Mouse (Mus musculus): ENCODE measurements at regions not wholly inside any gene's neighbourhood (a gene's known extent, or its start where the extent isn't known, plus 50 kb on each side); places are given as distances from the start of the nearest gene placed in this dataset.
A peak's percentile ranks its signal among the peaks of the same experiment; 100 is the strongest.
"Not testable (repeated sequence)": the region's sequence is repeated elsewhere in the genome, so short reads cannot be mapped to it uniquely, and the experiment has no call there.

DNA sequence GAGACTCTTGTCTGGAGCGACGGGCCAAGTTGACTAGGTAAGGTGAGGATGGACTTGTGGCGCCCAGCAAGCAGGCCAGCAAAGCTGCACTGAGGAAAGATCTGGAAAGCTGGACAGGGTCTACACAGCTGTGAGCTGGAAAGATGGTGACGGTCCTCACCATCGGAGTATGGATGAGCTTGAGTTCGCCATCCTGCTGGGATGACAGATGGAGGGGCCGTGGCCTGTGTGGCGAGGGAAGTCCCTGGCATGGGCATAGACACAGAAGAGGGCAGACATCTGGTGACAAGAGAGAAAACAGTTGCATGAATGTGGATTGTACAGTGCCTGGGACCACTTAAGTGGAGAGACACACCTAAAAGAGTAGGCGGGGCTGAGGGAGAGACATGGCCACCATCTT, 57.6 kb downstream of the Tmem270 start:
- intact Hi-C loops (cut with DNase I) = no loop called here
- no peak for DNase-seq

DNA sequence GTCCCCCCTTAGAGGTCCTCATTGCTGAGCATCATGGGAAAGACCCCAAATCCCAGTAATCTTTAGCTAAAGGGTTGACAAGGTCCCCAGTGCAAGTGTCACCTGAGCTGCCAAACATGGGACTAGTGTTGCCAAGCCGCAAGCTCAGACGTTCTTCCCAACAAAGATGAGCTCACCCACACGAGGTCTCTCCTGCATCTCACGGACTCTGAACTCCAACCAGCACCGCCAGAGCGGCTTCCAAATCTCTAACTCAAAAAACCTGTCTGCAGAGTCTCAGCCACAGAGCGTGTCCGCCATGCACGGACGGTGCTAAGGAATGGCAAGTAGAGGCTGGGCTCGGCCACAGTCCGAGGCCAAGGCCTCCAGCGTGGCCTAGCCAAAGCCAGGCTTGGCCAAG, 58.0 kb downstream of the Tmem270 start:
- no peak for DNase-seq
- intact Hi-C loops (cut with DNase I) = no loop called here

DNA sequence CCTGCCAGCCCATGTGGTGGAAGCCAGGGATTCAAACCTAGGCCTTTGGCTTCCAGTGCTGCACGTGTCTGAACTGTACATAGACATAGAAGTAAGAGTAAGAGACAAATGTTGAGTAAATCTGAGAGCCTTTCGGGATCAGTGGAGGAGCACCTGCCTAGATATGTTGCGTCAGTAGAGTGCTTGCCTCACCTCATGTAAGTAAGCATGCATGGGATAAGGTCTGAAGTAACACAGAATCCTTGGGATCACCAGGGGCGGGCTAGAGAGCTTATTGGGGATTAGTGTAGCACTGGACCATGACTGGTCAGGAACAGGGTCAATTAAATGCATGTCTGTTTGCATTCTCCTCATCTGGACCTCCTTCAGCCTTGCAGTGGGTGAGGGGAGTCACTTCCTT, 61.1 kb downstream of the Tmem270 start:
- intact Hi-C loops (cut with DNase I) = no loop called here
- no peak for DNase-seq

DNA sequence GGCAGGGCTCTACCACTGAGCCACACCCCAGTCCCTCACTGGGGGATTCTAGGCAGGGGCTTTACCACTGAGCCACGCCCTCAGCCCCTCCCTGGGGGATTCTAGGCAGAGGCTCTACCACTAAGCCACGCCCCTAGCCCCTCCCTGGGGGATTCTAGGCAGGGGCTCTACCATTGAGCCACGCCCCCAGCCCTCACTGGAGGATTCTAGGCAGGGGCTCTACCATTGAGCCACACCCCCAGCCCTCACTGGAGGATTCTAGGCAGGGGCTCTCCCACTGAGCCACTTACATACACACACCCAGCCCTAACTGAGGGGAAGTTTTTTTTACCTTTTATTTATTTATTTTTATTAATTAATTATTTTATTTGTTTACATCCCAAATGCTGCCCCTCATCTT, 62.3 kb downstream of the Tmem270 start:
- intact Hi-C loops (cut with DNase I); DNase-seq: not testable (repeated sequence)

DNA sequence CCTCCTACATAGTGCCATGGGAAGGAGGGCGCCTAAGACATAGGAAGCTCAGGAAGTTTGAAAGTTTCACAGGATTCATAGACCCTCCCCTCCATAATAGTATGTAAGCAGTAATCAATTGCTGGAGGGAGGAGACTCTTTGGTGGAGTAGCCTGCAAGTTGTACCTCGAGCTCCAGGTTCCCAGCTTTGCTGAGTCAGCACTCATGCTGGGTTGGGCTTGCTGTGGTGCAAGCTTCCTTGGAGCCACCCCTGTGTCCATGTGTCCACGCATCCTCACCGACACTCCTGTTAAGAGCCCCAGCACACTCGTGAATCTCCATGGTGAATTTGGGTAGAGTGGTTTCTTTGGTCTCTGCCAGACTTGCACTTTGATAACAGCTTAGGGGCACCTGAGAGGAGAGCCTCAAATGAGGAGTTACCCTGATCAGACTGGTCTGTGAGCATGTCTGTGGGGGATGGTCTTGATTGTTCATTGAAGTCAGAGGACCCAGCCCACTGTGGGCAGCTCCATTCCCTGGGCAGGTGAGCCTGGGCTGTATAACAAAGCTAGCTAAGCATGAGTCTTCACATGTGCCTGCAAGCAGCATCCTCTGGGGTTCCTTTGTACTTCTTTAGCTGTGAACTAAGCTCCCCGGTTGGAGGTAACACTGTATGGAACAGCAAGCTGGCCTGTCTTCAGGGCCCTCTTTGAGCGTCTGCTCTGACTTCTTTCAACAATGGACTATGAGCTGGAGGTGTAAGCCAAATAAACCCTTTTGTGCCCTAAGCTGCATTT, 65.1 kb downstream of the Tmem270 start:
- intact Hi-C loops (cut with DNase I) = no loop called here

DNA sequence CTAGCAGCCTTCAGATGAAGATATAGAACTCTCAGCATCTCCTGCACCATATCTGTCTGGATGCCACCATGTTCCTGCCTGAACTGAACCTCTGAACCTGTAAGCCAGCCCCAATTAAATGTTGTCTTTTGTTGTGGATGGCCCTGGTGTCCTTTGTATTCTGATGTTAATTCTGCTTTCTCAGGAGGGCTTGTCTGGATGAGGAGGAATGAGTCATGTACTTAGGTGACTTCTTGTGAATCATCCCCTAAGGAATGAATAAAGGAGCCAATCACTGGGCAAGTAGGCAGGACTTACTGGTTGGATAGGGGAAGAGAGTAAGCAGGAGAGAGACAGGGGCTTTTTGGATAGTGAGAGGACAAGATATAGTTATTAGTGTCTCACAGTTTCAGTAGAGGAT, 70.0 kb downstream of the Tmem270 start:
- no peak for DNase-seq
- intact Hi-C loops (cut with DNase I) = no loop called here

More for the DNA sequence above, 65.1 kb downstream of the Tmem270 start:
- no peak for DNase-seq

DNA sequence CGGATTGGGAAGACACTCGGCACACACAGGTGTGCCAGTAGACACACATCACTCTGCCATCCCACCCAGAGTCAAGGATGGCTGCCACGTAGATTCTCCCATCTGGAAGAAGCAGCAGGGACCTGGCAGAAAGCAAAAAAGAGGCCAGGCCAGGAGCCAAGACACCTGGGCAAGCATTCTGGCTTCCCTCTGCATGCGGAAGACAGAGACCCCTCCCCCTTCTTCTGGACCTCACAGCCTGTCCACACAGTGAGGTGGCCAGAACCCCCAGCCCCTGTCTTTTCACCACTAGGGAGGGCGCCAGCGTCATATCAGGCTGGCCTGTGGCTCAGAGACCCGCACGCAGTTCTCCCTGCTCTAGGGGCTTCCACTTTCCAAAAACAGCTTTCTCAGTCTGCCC, 73.6 kb downstream of the Tmem270 start:
- intact Hi-C loops (cut with DNase I) = no loop called here
- DNase-seq = no peak

DNA sequence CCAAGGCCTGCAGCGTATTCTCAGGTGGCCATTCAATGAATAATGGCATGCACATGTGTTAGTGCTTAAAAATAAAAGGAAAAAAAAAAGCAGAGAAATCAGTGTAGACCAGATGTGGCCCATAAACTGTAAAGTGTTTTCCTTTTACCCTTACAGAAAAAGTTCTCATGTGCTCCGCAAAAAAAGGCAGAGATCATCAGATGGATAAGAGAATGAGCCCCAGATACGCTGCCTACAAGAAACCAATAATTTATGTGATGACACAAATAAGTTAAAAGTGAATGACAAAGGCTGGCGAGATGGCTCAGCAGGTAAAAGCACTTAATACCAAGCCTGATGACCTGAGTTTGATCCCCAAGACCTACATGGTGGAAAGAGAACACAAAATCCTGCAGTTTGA, 70.5 kb upstream of the Eln start:
- no peak for DNase-seq
- intact Hi-C loops (cut with DNase I) = no loop called here

DNA sequence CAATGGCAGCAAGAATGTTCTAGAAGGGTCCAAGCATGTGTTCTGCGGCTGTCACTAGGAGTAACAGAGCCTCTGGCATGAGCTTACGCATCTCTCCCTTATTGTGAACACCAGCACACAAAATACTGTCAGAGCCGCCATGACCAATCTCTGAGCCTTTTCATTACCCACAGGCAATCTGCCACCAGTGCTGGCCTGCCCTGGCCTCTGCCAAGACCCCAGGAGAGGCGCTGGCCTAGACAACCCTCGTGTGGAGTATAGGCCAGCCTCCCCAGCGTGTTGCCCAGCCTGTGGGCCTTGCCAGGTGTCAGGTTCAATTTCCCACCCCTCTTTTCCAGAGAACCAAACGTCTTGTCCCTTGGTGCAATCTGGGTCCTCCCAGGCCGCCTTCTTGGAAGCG, 62.0 kb upstream of the Eln start:
- intact Hi-C loops (cut with DNase I) = no loop called here
- DNase-seq = no peak

DNA sequence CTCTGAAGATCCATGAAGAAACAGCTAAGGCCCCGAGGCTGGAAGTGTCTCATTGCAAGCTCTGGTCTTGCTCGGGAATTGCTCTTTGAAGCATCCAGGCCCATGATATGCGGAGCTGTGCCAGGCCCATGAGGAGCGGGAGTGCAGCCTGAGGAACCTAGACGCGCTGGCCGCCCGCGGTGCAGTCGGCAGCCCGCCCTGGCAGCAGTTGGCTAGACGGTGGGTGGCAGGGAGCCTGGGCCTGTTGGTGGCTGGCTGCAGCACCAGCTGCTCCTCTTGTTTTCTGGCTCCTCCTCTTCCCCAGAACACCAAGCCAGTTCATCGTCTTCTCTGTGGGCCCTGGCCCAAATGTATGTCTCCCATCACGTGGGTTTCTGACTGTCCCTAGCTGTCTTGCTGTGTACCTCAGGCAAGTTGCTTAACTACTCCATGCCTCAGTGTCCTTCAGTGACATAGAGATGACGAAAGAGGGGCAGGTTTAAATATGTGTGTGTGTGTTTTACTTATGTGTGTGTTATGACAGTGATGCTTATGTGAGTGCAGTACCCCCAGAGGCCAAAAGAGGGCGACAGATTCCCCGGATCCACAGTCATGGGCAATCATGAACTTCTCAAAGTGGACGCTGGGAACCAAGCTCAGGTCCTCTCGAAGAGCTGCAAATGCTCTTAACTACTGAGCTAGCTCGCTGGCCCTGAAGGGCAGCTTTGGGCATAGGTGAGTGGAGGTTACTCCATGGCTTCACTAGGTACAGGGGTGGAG, 57.3 kb upstream of the Eln start:
- no peak for DNase-seq
- intact Hi-C loops (cut with DNase I) = no loop called here

DNA sequence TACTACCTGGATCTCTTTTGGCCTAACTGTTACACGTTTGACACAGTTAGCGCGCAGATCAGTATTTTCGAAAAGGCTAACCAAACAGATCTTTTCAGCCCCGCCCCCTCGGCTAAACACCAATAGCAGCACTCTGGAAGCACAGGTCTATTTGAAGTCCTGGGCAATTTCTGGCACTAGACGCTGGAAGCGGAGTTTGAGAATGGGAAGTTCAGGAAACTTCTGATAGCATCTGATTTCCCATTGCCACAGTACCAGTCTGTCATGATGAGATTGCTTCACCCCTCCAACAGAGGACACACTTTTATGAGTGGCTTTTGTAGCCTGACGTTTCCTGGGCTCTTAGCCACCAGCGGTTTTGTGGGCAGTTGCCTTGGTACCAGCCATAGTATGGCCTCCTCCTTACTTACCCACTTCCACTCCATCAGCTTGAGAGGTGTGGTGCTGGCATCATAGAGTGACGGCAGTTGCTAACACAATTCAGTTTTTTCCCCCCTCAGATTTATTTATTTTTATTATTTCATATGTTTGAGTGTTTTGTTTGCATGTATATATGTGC, 55.1 kb upstream of the Eln start:
- intact Hi-C loops (cut with DNase I) = no loop called here
- DNase-seq = no peak

DNA sequence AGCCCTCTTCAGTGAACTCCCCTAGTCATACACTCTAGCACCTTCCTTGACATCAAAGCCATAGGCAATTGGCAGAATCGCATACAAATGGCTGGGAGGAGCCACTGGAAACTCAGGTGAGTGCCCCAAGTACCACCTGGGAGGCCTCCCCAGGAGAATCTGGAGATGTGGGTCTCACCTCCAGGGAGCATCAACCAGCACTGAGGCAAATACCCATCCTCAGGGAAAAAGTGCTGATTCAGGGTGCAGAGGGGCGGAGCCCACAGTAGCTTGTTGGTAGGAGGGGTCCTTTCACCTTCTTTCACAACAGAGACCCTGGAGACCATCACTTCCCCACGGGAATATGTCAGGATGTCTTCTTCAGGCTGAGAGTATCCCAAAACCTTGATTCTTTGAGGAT, 53.4 kb upstream of the Eln start:
- intact Hi-C loops (cut with DNase I) = no loop called here
- DNase-seq = no peak

DNA sequence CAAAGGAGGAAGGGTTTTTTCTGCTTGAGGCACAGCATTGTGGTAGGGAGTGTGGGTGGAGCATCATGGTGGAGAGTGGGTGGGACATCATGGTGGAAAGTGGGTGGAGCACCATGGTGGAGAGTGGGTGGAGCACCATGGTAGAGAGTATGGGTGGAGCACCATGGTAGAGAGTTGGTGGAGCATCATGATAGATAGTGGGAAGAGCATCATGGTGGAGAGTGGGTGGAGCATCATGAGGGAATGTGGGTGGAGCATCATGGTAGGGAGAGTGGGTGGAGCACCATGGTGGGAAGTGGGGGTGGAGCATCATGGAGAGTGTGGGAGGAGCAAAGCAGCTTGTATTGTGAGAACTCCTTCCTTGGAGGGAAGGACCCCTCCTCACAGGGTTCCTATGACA, 52.8 kb upstream of the Eln start:
- DNase-seq = no peak
- intact Hi-C loops (cut with DNase I) = no loop called here

DNA sequence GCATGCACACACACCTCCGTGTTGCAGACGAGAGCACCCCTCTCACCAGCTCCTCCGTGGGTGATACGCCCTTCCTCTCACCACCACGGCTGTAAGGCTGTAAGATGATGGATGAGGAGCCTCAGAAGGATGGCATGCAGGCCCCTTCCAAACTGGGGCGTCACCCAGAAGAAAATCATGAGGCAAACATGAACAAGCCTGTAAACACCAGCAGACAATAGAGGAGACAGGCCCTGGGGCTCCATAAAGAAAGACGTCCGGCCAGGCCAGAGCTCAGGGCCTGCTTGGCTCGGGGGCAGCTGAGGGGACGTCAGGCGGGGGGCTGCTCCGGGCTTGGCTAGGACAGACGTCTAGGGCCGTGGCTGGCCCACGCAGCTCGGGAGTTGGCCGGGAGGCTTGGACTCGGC, 50.6 kb upstream of the Eln start:
- intact Hi-C loops (cut with DNase I) = no loop called here
- DNase-seq = peak; percentile 36 to 53

Measured in heart, postnatal 14 days (tissue).